Mouse (Mus musculus) adrenal gland, adult 18-20 months (tissue): ENCODE measurements around the gene Fosb. TPM values are rescaled to one million over a fixed set of nuclear protein-coding genes. Genes with fewer than 3 reads are reported as not detected.

Experiments
- DNase-seq, 2 experiments: peaks; one replicate each; pipeline ENCODE4 v3.0.0; 2021 to 2022; ENCODE audit warnings: low spot score in 2 of 2
- total RNA-seq, 2 experiments: library from RNA; stranded (reverse); gene quantifications; 1 replicate in 1 of 2; 2 replicates in 1 of 2; pipeline ENCODE4 v1.2.3; 2021

The Fosb gene
- total RNA-seq, 2 experiments from 2014 or later: 15.9 to 23.2 TPM

GRCm38 (mm10) chr7:19307739-19308453 lies 2.0 kb downstream of the Fosb start:
- peak; percentile 52 to 62 for DNase-seq

DNA sequence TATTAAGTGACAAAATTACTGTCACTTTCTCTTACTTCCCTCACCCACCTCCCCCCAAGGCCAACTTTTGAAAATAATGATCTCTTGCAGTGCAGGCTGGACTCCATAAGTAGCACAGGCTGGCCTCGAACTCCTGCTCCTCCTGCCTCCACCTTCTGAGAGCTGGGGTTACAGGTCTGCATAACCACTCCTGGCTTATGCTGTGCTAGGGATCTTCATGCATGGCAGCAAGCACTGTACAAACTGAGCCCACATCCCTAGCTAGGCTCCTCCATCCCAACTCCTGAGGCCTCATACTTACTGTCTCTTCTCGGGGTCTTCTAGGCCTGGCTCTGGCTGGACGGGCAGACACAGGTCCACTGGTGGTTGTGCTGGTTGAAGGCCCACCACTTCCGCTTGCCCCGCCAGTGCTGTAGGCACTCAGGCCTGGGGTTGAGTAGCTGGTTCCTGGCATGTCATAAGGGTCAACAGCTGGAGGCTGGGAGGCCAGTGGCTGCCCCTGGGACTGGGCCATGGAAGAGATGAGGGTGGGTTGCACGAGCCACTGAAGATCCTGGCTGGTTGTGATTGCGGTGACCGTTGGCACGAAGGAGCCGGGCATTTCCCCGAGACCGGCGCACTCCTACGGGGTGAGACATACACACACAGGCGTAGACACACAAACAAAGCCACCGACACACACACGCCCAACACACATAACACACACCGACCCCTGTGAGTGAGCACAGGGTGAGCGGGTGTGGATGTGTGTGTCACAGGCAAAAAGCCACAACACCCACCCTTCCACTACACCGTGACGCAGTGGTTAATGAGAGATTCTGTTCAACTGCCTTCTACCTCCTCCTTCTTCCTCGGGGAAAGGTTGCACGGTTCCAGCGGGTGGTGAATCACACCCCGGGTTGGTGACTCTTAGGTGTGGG lies 2.8 kb downstream of the Fosb start:
- DNase-seq: no peak

DNA sequence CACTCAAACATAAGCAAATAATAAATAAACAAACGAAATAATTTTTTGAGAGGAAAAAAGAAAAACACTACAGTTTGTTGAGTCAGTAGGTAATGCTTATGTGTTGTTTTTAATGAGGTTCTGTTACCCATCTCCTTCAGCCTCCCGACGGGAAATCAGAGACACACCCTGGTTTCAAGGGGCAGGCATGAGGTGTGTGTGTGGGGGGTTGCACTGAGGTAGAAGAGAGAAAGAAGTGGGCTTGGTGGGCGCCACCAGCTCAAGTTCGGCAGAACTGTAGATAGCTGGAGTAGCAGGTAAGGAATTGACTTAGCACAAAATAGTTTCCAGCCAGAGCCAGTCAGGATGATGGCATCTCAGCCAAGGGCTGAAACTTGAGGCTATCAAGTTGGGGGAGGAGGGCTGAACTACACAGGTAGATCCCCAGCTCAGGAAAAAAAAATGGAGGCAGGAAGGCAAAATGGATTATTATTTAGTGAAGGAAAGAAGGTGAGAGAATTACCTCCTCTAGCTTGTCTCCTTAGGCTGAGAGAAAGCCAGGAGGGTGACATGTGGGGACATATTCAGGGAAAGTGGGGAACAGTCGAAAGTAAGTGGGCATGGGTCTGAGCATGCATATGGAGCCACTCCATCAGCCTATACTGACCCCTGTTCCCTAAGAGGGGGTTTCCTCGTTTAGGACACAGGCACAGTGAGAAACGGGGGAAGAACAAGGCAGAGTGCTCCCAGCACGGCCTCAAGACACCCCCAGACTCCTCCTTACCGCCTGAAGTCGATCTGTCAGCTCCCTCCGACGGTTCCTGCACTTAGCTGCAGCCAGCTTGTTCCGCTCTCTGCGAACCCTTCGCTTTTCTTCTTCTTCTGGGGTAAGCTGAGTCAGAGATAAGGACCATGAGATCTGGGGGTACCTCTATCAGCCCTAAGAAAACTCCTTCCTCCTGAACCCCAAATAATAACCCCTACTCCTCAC lies 3.8 kb downstream of the Fosb start:
- no peak for DNase-seq

- no peak for DNase-seq
Measured at GRCm38 (mm10) chr7:19305413-19305735, 4.5 kb downstream of the Fosb start.

- DNase-seq: no peak
Measured at GRCm38 (mm10) chr7:19304501-19305412, 5.1 kb downstream of the Fosb start.

DNA sequence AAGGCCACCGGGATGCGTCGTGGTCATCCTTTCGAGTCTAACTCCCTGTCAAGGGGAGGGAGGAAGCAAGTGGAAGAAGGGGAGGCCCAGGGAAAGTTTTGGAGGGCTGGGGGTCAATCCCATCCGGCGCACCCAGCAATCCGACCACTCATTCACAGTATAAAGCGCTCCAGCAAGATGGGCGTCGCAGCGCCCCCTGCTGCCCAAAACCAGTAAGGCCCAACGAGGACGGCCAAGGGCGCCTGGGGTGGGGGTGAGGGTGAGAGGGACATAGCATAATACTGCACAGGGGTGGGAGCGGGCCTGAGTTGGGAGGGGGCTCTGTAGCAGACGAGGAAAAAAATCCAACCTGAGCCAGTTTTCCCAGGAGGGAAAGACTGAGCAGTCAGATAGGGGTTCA lies 6.1 kb downstream of the Fosb start:
- DNase-seq: peak; percentile 70 to 77

DNA sequence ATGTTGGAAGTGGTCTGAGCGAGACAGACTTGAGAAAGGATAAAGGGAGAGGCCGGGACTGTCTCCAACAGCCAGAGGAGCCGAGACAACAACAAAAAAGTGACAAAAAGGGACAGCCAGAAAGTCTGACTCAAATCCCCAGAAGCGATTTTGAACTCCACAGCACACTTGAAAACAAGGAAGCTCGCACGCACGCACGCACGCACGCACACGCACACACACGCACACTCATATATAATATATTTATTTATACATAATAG lies 6.9 kb downstream of the Fosb start:
- DNase-seq: no peak

GRCm38 (mm10) chr7:19302264-19303045 lies 7.4 kb downstream of the Fosb start:
- no peak for DNase-seq

DNA sequence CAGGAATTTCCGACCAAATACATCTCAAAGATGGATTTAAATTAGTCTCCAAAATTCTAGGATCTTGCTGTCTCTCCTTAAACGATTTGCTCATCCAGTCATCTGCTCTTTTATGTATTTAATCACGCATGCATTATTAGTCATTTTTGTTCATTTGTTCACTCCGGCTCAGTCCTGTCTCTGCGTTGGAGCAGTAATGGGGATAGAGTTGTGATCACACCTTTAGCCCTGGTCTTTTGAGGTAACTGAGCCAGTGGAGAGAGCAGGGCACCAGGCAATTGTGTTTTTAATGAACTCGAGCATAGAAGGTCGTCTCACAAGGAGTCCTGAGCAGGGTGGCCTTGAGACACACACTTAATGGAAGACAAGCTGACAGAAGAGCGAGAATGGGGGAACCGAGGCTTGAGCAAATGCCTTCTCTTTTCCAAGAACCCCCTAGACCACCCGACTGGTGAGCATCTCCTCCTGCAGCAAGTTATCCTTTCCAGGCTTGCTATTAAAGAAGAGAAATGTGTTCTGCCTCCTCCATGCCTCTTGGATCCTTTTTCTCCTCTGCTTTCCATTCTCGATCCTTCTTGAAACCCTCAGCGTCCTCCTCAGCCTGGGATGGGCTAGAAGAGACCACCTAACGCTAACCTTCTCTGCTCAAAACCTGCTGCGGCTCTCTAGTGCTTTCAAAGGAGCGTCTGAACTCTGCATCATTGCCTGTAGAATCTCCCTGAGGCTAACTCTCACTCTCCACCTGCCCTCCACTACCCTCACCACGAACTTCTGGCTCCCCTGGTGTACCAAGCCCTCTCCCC lies 8.2 kb downstream of the Fosb start:
- no peak for DNase-seq

- peak; percentile 77 to 83 for DNase-seq
Measured at GRCm38 (mm10) chr7:19300501-19301421, 9.1 kb downstream of the Fosb start.

GRCm38 (mm10) chr7:19299194-19299593 lies 10.7 kb downstream of the Fosb start:
- peak in 1 of 2 experiments; percentile 22 for DNase-seq

GRCm38 (mm10) chr7:19297794-19298193 lies 12.1 kb downstream of the Fosb start:
- no peak for DNase-seq

DNA sequence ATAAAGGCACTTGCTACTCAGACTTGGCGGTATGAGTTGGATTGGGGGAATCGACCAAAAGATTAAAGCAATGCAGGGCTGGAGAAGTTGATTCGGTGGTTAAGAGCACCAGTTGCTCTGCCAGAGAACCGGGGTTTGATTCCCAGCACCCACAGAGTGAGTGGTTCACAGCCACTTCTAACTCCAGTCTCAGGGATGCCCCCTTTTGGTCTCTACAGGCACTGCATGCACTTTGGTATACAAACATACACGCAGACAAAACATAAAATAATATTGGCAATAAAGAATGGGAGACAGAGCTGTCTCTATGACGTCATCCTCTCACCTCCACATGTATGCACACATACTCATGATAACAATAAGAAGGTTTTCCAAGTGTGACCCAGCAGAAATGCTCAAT lies 12.8 kb downstream of the Fosb start:
- DNase-seq: no peak

GRCm38 (mm10) chr7:19295503-19296185 lies 14.2 kb downstream of the Fosb start:
- peak; percentile 98 for DNase-seq

- DNase-seq: no peak
Measured at GRCm38 (mm10) chr7:19290969-19291596, 18.8 kb downstream of the Fosb start.

- peak in 1 of 2 experiments; percentile 65 for DNase-seq
Measured at GRCm38 (mm10) chr7:19284763-19285162, 25.1 kb downstream of the Fosb start.

DNA sequence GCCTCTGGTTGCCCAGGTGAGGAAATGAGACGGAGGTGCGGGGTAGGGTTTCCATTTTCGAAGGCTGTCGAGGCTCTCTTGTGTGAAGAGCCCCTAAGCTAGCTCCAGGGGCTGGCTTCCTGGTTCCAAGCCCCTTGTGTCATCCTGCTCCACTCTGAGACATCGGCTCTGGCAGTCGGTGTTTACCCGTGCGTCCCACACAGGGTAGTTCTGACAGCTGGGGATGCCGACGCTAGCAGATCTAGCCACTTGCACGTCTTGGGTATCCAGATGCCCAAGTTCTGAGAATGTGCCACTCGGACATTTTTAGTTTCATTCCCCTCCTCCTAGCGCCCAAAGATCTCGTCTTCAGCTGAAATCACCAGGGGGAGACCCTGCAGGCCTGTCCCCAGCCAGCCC lies 26.4 kb downstream of the Fosb start:
- no peak for DNase-seq
